Mouse (Mus musculus) left cerebral cortex, adult 11 months (tissue): ENCODE measurements at regions not wholly inside any gene's neighbourhood (a gene's known extent, or its start where the extent isn't known, plus 50 kb on each side); places are given as distances from the start of the nearest gene placed in this dataset.

Experiments used
- DNase-seq: peaks from one replicate; pipeline ENCODE4 v3.0.0; 2022; ENCODE audit warnings: low spot score

DNA sequence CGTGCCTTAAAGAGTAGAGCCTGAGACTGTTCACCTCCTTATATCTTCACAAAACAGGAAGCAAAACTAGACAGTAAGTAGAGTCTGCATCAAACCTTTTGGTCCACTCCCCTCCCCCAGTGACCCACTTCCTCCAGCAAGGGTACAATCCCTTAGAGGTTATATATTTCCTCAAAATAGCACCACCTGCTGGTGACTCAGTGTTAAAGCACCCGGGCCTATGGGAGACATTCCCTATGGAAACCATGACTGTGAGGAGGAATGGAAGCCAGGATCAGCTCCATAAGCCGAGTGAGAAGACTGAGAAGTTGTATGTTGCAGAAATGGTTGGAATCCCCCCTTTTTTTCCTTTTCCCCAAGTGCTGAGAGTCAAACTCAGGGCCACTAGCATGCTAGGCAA is 66.5 kb upstream of the 4931429L15Rik start:
- no peak for DNase-seq

DNA sequence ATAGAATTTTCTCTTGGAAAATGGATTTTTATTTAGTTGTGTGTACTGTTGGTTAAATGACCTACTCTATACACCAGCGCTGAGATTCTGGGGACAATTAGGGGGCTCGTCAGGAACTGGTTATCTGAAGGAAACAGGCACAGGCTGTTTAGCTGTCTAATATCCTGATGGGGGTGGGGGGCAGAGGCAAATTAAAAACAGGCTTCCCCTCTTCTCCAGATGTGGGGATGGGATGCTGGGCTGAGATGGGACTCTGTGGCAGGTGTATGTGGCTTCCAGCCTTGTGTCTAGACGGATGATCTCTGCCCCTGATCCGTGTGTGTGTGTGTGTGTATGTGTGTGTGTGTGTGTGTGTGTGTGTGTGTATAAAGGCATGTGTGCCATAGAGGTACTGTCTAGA is 61.6 kb upstream of the 4931429L15Rik start:
- no peak for DNase-seq

DNA sequence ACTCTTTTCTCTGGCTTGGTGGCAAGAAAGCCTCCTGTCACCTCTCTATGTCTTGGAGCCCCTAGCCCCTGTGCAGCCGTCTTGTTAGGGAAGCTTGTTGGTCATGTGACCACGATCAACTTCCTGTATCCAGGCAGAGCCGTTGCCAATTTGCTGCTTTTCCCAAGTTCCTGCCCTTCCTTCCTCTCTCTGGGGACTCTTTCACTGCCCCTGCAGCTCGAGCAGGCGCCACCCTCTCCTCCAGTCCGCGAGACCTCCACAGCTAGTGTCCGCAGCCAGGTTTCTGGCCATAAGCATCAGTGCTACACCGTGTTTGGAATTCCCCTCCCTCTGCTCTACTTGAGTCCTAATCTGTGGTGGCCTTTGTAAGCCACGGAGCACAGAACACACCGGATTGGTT is 59.7 kb upstream of the 4931429L15Rik start:
- DNase-seq, result no peak

DNA sequence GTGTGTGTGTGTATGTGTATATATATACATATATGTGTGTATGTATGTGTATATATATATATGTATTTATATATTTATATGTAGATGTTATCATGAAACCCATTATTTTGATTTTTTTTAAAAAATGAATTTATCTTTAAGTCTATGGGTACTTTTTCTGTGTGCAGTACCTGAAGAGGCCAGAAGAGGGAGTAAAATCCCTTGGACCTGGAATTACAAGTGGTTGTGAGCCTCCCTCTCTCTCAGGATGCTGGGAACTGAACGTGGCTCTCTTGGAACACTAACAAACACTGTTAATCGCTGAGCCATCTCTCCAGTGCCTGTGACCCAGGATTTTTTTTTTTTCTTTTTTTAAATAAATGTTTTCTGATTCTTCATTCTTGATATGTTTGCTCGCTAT is 58.6 kb upstream of the 4931429L15Rik start:
- DNase-seq, result no peak
